Mouse (Mus musculus) cerebellum, adult 2 months (tissue): ENCODE measurements around the gene Esyt2. TPM values are rescaled to one million over a fixed set of nuclear protein-coding genes. Genes with fewer than 3 reads are reported as not detected.

Experiments used
- DNase-seq, 2 experiments: peaks; one replicate each; pipeline ENCODE4 v3.0.0; 2021
- H3K27ac ChIP-seq: fragments of 200-500 bp; 2 replicates; pipeline ENCODE4 v1.5.1; 2012; ENCODE audit warnings: low read length, control low read depth, inconsistent platforms; ENCODE audit not compliant: insufficient read depth
- H3K27me3 ChIP-seq: fragments of 200-500 bp; 2 replicates; pipeline ENCODE4 v1.6.1; 2012; ENCODE audit warnings: inconsistent platforms, mild to moderate bottlenecking, low read length, moderate library complexity; ENCODE audit not compliant: control insufficient read depth, insufficient read depth
- H3K4me1 ChIP-seq: fragments of 200-500 bp; 2 replicates; pipeline ENCODE4 v1.6.1; 2011; ENCODE audit warnings: low read length; ENCODE audit not compliant: control insufficient read depth, insufficient read depth
- H3K4me3 ChIP-seq: fragments of 200-500 bp; replicated peaks from 2 replicates; pipeline ENCODE3; 2011; ENCODE audit warnings: mild to moderate bottlenecking, low read depth, low read length, control low read depth; ENCODE audit not compliant: insufficient read depth
- CTCF ChIP-seq: fragments of 200-500 bp; IDR thresholded peaks from 2 replicates; pipeline ENCODE4 v1.5.1; 2011; ENCODE audit warnings: low read depth, mild to moderate bottlenecking, control low read depth, low read length, moderate library complexity, borderline replicate concordance; ENCODE audit not compliant: insufficient read depth
- POLR2A ChIP-seq: fragments of 200-500 bp; IDR thresholded peaks from 2 replicates; pipeline ENCODE4 v1.6.1; 2011; ENCODE audit warnings: low read length, control low read depth, borderline replicate concordance; ENCODE audit not compliant: insufficient read depth
- WGBS: fragments of 180-500 bp; shearing (Covaris S2); methylation state at CpG from one replicate; pipeline ENCODE4 v1.1.7; 2018; 5-methylcytosine and 5-hydroxymethylcytosine counted together
- polyA plus RNA-seq: library from polyadenylated mRNA; depleted of rRNA; stranded (reverse); fragments of >200 nt; gene quantifications from 2 replicates; pipeline ENCODE4 v1.2.3, GENCODE M21; 2012

Esyt2 gene
- polyA plus RNA-seq, 1 experiment: 18.6 TPM

- Histone ChIP-seq H3K27me3 (no peaks in the 10 kb centered on the region), H3K27ac (no peak overlapping the region), H3K4me3 (no peak overlapping the region), H3K4me1 (no peaks in the 10 kb centered on the region)
- TF ChIP-seq POLR2A (no peak), CTCF (no peak)
- no peak for DNase-seq
- 94% methylated on average over 2 of the region's 2 CpGs for WGBS
These were observed 27.6 kb downstream of the Esyt2 start for GRCm38 (mm10) chr12:116308612-116309011.

GRCm38 (mm10) chr12:116313816-116314215 lies 32.8 kb downstream of the Esyt2 start:
- TF ChIP-seq POLR2A (no peak), CTCF (no peak)
- 96% methylated on average over 1 of the region's 1 CpGs for WGBS
- no peak overlapping the region for H3K4me3 ChIP-seq
- H3K4me1 ChIP-seq: no peaks in the 10 kb centered on the region
- no peak overlapping the region for H3K27ac ChIP-seq
- no peaks in the 10 kb centered on the region for H3K27me3 ChIP-seq
- no peak for DNase-seq

GRCm38 (mm10) chr12:116315498-116315897 lies 34.5 kb downstream of the Esyt2 start:
- TF ChIP-seq POLR2A (no peak), CTCF (no peak)
- WGBS: 86% methylated on average over 3 of the region's 3 CpGs
- Histone ChIP-seq H3K27me3 (no peaks in the 10 kb centered on the region), H3K4me1 (no peaks in the 10 kb centered on the region), H3K27ac (no peak overlapping the region), H3K4me3 (no peak overlapping the region)
- DNase-seq: no peak

GRCm38 (mm10) chr12:116317818-116318217 lies 36.8 kb downstream of the Esyt2 start:
- Histone ChIP-seq H3K4me1 (no peaks in the 10 kb centered on the region), H3K27me3 (no peaks in the 10 kb centered on the region), H3K27ac (no peak overlapping the region), H3K4me3 (no peak overlapping the region)
- WGBS: 41% methylated on average over 1 of the region's 1 CpGs
- DNase-seq: no peak
- TF ChIP-seq POLR2A (no peak), CTCF (no peak)

GRCm38 (mm10) chr12:116325545-116325944 lies 44.5 kb downstream of the Esyt2 start:
- DNase-seq: peak in 1 of 2 experiments; percentile 6
- H3K4me1 ChIP-seq: no peaks in the 10 kb centered on the region
- no peak overlapping the region for H3K27ac ChIP-seq
- H3K4me3 ChIP-seq: no peak overlapping the region
- no peaks in the 10 kb centered on the region for H3K27me3 ChIP-seq
- 36% methylated on average over 4 of the region's 4 CpGs for WGBS
- no peak for TF ChIP-seq CTCF
- TF ChIP-seq POLR2A: no peak

- WGBS: 83% methylated on average over 1 of the region's 1 CpGs
- no peak for DNase-seq
- no peak for TF ChIP-seq POLR2A
- TF ChIP-seq CTCF: no peak
- Histone ChIP-seq H3K27me3 (no peaks in the 10 kb centered on the region), H3K4me3 (no peak overlapping the region), H3K27ac (no peak overlapping the region), H3K4me1 (no peaks in the 10 kb centered on the region)
These were observed 45.2 kb downstream of the Esyt2 start for GRCm38 (mm10) chr12:116326159-116326558.

- H3K27ac ChIP-seq: no peak overlapping the region
- no peak for TF ChIP-seq POLR2A
- TF ChIP-seq CTCF: no peak
- H3K4me1 ChIP-seq: no peaks in the 10 kb centered on the region
- 95% methylated on average over 5 of the region's 5 CpGs for WGBS
- DNase-seq: no peak
- no peak overlapping the region for H3K4me3 ChIP-seq
- H3K27me3 ChIP-seq: no peaks in the 10 kb centered on the region
These were observed 53.3 kb downstream of the Esyt2 start for GRCm38 (mm10) chr12:116334253-116334652.

- no peak for TF ChIP-seq CTCF
- TF ChIP-seq POLR2A: no peak
- Histone ChIP-seq H3K4me1 (no peaks in the 10 kb centered on the region), H3K27me3 (no peaks in the 10 kb centered on the region), H3K4me3 (no peak overlapping the region), H3K27ac (no peak overlapping the region)
- DNase-seq: no peak
- WGBS: 94% methylated on average over 1 of the region's 1 CpGs
These were observed 59.2 kb downstream of the Esyt2 start for GRCm38 (mm10) chr12:116340160-116340559.
